Mouse (Mus musculus) left cerebral cortex, adult 11 months (tissue): ENCODE measurements around the gene Coq2.

Experiments
- DNase-seq: peaks from one replicate; pipeline ENCODE4 v3.0.0; 2022; ENCODE audit warnings: low spot score

The Coq2 gene

DNA sequence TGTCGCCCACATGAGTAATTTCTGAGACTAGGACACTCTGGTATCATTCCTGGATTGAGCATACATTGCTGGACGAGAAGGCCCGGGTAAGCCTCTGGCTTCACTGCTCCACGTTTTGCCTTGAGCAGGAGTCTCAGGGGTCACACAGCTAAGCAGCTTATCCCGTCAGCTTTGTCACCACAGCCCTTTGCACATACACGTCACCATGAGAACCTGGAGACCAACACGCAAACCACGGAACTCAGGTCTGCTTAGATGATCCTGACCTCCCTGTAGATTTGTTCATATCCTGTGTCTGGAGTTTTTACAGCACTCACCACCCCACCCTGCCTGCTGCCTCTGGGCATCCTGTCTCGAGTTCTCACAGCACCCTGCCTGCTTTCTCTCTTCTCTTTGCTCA lies 54.0 kb downstream of the Coq2 start:
- no peak for DNase-seq

DNA sequence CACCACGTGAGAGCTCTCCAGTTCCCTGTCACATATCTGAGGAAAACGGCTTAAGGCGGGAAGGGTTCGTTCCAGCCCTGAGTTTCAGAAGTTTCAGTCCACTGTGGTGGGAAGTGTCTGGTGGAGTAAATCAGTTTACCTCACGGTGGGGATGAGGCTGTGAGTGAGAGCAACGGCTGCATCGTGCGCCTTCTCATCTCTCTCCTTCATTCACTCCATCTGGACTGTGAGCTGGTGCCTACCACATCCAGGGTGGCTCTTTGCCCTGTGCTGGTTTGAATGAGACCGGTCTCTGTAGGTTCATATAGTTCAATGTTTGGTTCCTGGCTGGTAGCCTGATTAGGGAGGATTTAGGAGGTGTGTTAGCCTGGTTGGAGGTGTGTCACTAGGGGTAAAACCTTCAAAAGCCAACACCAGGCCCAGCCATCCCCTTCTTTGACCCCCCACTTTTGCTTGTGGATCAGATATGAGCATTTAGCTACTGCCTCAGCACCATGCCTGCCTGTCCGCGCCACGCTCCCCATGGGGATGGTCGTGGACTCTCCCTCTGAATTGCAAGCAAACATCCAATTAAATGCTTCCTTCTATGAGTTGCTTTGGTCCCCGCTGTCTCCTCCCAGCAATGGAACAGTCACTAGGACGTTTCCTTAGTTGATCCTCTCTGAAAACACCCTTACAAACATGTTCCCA lies 55.2 kb downstream of the Coq2 start:
- no peak for DNase-seq

GRCm38 (mm10) chr5:100613896-100614768 lies 60.8 kb downstream of the Coq2 start:
- DNase-seq, result no peak

DNA sequence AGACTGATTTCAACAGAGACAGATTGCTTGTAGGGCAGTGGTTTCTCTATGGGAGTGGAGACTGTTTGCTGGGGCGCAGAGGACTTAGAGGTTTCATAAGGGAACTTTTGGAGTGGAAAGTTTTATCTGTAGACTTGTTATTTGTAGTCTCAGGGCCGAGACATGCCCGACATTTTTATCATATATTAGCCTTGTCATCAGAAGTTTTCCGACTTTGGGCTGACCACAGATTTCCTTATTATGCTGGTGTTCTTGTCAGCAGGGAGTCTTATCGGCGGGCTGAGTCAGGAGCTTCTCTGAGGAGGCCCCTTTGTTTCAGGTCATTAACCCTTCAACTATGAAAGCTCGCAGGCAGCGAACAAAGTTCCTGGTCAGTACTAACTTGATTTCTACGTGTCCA lies 67.1 kb downstream of the Coq2 start:
- DNase-seq, result no peak

GRCm38 (mm10) chr5:100607090-100607762 lies 67.7 kb downstream of the Coq2 start:
- no peak for DNase-seq

GRCm38 (mm10) chr5:100605828-100606229 lies 69.1 kb downstream of the Coq2 start:
- no peak for DNase-seq
